Mouse (Mus musculus) hindbrain, embryonic 11.5 days (tissue): ENCODE measurements around the gene Scfd2. TPM values are rescaled to one million over a fixed set of nuclear protein-coding genes. Genes with fewer than 3 reads are reported as not detected.

Experiments
- ATAC-seq: fragments of 200-750 bp; cut with Nextera tagmentation; 2 replicates; pipeline ENCODE4 v1.8.0; 2017; ENCODE audit warnings: mild to moderate bottlenecking, moderate TSS enrichment, moderate library complexity; ENCODE audit not compliant: low FRiP score
- DNase-seq: peaks from one replicate; pipeline ENCODE4 v3.0.0-alpha.2; 2015; ENCODE audit warnings: low spot score
- H3K27ac ChIP-seq: fragments of 300-500 bp; sonication (generic); 2 replicates; pipeline ENCODE4 v1.5.1; 2014; ENCODE audit warnings: mild to moderate bottlenecking, low read depth, low read length
- H3K27me3 ChIP-seq: fragments of 300-500 bp; sonication (generic); 2 replicates; pipeline ENCODE4 v1.6.1; 2014; ENCODE audit warnings: mild to moderate bottlenecking, low read length, moderate library complexity, mixed read lengths; ENCODE audit not compliant: control insufficient read depth, insufficient read depth
- H3K36me3 ChIP-seq: fragments of 300-500 bp; sonication (generic); 2 replicates; pipeline ENCODE4 v1.6.1; 2014; ENCODE audit warnings: mild to moderate bottlenecking, low read length, moderate library complexity, mixed read lengths; ENCODE audit not compliant: control insufficient read depth, insufficient read depth
- H3K4me1 ChIP-seq: fragments of 300-500 bp; sonication (generic); replicated peaks from 2 replicates; pipeline ENCODE4 v1.6.1; 2014; ENCODE audit warnings: low read length, mixed read lengths; ENCODE audit not compliant: control insufficient read depth, insufficient read depth
- H3K4me2 ChIP-seq: fragments of 300-500 bp; sonication (generic); replicated peaks from 2 replicates; pipeline ENCODE4 v1.6.1; 2014; ENCODE audit warnings: mild to moderate bottlenecking, low read depth, low read length
- H3K4me3 ChIP-seq: fragments of 300-500 bp; sonication (generic); 2 replicates; pipeline ENCODE4 v1.5.1; 2014; ENCODE audit warnings: low read depth, low read length
- H3K9ac ChIP-seq: fragments of 300-500 bp; sonication (generic); 2 replicates; pipeline ENCODE4 v1.6.1; 2014; ENCODE audit warnings: low read depth, low read length
- H3K9me3 ChIP-seq: fragments of 300-500 bp; sonication (generic); 2 replicates; pipeline ENCODE4 v1.6.1; 2016; ENCODE audit warnings: low read length; ENCODE audit not compliant: control insufficient read depth
- WGBS: fragments of 180-500 bp; shearing (Covaris S2); extraction: QIAGEN DNeasy Blood & Tissue Kit; methylation state at CpG from one replicate; pipeline ENCODE4 v1.1.7; 2014; 5-methylcytosine and 5-hydroxymethylcytosine counted together
- polyA plus RNA-seq: library from polyadenylated mRNA; unstranded; fragments of >200 nt; fragmentation: Nextera tagmentation; extraction: Ambion mirVana; gene quantifications from 2 replicates; pipeline ENCODE4 v1.2.1, GENCODE M21; 2014

The Scfd2 gene
- polyA plus RNA-seq, 1 experiment from 2014 or later, result 17.2 TPM

DNA sequence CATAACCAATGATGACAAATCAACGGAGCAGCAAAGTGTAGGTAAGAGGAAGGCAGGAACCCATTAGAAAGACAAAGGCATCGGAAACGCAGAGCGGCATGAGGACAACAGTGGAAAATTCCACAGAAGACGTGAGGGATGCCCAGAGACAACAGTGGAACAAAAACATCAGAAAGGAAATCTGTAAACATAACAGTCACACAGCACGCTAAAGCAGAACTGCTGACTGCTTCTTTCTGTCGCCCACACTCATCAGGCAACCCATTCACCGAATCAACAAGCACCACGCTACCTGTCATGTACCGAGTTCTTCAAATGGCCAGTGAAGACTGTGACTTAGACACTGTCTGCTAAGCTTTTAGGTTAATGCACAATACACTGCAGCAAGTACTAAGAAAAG lies 55.0 kb downstream of the Scfd2 start:
- Histone ChIP-seq H3K4me1 (no peaks in the 10 kb centered on the region), H3K27ac (no peak overlapping the region), H3K27me3 (no peaks in the 10 kb centered on the region), H3K36me3 (no peaks in the 10 kb centered on the region), H3K9me3 (no peaks in the 10 kb centered on the region), H3K4me2 (no peak overlapping the region), H3K9ac (no peak overlapping the region), H3K4me3 (no peak overlapping the region)
- 81% methylated on average over 10 of the region's 10 CpGs for WGBS
- DNase-seq, result no peak
- ATAC-seq, result no peak

DNA sequence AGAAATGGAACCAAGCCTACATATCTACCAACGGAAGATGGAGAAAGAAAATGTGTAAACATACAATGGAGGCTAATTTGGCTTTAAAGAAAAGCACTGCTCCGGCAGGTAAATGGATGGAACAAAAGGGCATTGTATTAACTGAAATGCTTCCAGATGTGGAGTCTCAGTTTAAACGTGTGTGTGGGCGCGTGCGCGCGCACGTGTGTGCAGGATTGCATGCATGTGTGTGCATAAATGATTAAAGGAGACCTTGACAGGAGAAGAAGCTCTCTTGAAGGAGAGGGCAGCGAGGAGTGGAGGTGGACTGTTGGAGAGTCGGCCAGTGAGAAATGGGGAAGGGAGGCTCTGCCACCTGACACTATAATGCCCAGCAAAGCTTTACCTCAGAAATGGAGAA lies 58.4 kb downstream of the Scfd2 start:
- ATAC-seq (no peak), DNase-seq (no peak)
- Histone ChIP-seq H3K27me3 (no peaks in the 10 kb centered on the region), H3K4me2 (no peak overlapping the region), H3K4me1 (no peaks in the 10 kb centered on the region), H3K36me3 (no peaks in the 10 kb centered on the region), H3K4me3 (no peak overlapping the region), H3K27ac (no peak overlapping the region), H3K9me3 (no peaks in the 10 kb centered on the region), H3K9ac (no peak overlapping the region)
- 82% methylated on average over 11 of the region's 11 CpGs for WGBS

DNA sequence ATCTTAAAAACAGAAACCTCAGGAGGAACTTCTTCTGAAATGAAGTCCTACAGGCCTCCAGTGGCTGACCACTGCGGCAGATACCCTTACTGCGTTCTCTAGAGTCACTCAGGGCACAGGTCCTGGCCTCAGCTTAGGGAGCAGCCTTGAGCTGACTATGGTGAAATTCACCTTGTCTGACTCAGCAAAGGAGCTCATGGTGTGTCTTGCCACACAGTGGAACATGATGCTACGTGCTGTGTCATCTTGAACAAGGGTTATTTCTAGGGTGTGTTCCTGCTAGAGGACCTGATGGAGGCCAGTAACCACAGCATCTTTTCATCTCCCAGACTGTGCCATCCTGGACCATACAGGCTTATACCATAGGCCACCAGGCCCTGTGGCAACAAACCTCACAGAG lies 60.7 kb downstream of the Scfd2 start:
- Histone ChIP-seq H3K36me3 (no peaks in the 10 kb centered on the region), H3K4me1 (no peaks in the 10 kb centered on the region), H3K27me3 (no peaks in the 10 kb centered on the region), H3K9ac (no peak overlapping the region), H3K4me3 (no peak overlapping the region), H3K9me3 (no peaks in the 10 kb centered on the region), H3K27ac (no peak overlapping the region), H3K4me2 (no peak overlapping the region)
- DNase-seq (no peak), ATAC-seq (no peak)
- 88% methylated on average over 3 of the region's 3 CpGs for WGBS

DNA sequence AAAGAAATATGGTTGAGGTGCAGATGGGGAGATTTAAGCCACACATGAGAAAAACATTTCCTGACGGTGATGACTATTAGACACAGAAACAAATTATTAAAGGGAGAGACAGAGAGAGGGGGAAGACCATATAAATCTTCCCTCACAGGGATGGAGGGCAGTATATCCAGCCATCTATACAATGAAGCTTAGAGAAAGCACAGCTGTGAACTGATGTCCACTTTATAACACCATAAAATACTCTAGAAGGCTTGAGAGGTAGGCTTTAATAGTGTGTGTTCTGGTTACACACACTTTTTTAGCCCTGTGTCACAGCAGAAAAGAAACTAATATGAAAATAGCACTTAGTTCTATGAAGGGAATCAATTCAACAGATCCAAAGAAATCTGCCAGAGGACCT lies 61.9 kb downstream of the Scfd2 start:
- ATAC-seq, result no peak
- H3K4me1 ChIP-seq, result no peaks in the 10 kb centered on the region

DNA sequence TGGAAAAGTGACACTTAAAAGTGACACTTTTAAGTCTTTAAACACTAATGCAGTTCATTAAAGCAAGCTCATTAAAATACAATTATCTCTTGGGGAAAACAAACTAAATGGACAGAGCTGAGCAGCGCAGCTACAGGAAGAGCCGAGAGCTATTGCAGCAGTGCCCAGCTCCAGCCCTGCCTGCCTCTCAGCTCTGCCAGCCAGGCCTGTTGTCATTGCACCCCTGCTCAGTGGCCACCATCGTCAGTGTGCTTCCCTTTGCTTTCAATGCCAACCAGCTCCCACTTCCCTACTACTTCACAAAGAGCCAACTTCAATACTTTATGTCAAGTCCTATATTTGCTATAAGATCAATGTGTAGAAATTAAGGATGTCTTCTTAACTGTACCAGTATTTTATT lies 63.8 kb downstream of the Scfd2 start:
- no peaks in the 10 kb centered on the region for H3K27me3 ChIP-seq
- 86% methylated on average over 3 of the region's 3 CpGs for WGBS

More for the DNA sequence above, 61.9 kb downstream of the Scfd2 start:
- no peaks in the 10 kb centered on the region for H3K9me3 ChIP-seq
- WGBS, result 93% methylated on average over 1 of the region's 1 CpGs
- no peak overlapping the region for H3K9ac ChIP-seq
- H3K4me3 ChIP-seq, result no peak overlapping the region
- H3K27ac ChIP-seq, result no peak overlapping the region
- H3K27me3 ChIP-seq, result no peaks in the 10 kb centered on the region
- no peaks in the 10 kb centered on the region for H3K36me3 ChIP-seq
- no peak for DNase-seq
- H3K4me2 ChIP-seq, result no peak overlapping the region

DNA sequence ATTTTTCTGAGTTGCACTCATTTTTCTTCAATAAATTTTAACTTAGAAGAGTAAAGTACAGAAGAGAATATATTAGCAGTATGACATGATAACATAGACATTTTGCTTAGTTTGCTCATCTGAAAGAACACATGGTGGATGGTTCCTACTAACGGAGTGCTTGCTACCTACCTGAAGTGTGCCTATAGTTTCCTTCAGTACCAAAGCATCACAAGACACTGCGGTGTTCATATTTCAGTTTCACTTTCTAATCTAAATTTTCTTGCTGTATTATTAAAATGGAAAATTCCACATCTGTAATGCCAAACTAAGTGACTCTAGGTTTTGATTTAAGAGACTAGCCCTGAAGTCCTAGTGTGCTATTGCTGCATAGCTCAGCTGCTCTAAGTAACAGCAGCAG lies 74.8 kb downstream of the Scfd2 start:
- H3K4me1 ChIP-seq, result no peaks in the 10 kb centered on the region
- DNase-seq, result no peak

More for the DNA sequence above, 63.8 kb downstream of the Scfd2 start:
- H3K4me2 ChIP-seq, result no peak overlapping the region
- no peaks in the 10 kb centered on the region for H3K9me3 ChIP-seq
- no peaks in the 10 kb centered on the region for H3K36me3 ChIP-seq
- no peak for ATAC-seq
- H3K4me1 ChIP-seq, result no peaks in the 10 kb centered on the region
- H3K9ac ChIP-seq, result no peak overlapping the region
- no peak for DNase-seq
- H3K4me3 ChIP-seq, result no peak overlapping the region
- H3K27ac ChIP-seq, result no peak overlapping the region

DNA sequence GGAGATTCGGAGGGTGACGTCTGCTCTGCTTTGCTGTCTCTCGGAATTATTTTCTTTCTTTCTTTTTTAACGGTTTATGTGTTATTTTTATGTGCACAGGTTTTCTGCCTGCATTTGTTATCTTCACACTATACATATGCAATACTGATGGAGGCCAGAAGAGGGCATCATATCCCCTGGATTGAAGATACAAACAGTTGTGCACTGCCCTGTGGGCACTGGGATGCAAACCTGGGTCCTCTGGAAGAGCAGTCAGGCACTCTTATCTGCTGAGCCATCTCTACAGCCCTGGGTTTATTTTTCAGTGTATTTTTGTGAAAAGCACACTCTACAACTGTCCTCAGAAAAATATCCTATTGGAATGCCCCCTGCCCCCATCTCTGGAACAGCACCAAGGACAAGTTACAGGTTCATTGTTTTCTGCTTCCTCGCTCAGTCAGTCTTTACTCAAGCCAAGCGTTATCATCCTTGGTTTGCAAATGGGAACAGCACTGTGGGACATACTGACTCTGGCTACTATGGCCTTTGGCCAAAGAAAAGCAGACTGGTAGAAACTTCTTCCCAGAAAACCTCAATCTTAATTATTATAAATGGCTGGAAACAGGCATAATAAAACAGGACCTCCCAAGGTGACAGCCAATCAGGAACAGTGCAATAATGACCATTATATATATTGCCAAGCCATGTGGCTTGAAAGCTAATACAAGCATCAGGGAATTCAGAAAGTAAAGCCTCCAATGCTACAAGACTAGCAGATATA lies 75.9 kb downstream of the Scfd2 start:
- 91% methylated on average over 6 of the region's 6 CpGs for WGBS
- no peak for ATAC-seq

More for the DNA sequence above, 74.8 kb downstream of the Scfd2 start:
- Histone ChIP-seq H3K4me2 (no peak overlapping the region), H3K9me3 (no peaks in the 10 kb centered on the region), H3K4me3 (no peak overlapping the region), H3K27me3 (no peaks in the 10 kb centered on the region), H3K36me3 (no peaks in the 10 kb centered on the region), H3K27ac (no peak overlapping the region), H3K9ac (no peak overlapping the region)
- no peak for ATAC-seq
- 99% methylated on average over 2 of the region's 2 CpGs for WGBS

DNA sequence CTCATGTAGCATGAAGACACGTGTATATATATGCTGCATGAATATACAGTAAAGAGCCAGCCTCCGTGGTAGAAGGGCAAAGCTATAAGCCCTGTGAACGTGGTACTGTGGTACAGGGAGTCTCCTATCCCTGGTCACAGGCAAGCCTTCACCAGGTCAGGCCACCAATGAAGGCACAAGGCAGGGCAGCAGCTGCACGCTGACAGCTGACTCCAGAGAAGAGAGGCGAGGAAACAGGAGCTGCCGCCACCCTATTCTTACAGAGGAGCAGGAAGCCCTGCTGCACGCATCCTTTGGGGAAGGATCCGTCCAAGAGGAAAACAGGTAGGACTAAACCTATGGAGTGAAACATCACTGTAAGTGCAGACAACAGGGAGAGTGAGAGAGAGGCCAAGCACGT lies 76.5 kb downstream of the Scfd2 start:
- DNase-seq (no peak), ATAC-seq (no peak)
- H3K27ac ChIP-seq, result no peak overlapping the region
- no peak overlapping the region for H3K4me2 ChIP-seq
- H3K9me3 ChIP-seq, result no peaks in the 10 kb centered on the region
- no peaks in the 10 kb centered on the region for H3K27me3 ChIP-seq
- no peaks in the 10 kb centered on the region for H3K36me3 ChIP-seq
- no peak overlapping the region for H3K4me3 ChIP-seq
- no peak overlapping the region for H3K9ac ChIP-seq
- WGBS, result 84% methylated on average over 9 of the region's 9 CpGs
- H3K4me1 ChIP-seq, result peaks cover 2% of the 10 kb centered on the region; the same call in 1 of the 2 replicates

More for the DNA sequence above, 75.9 kb downstream of the Scfd2 start:
- H3K27me3 ChIP-seq, result no peaks in the 10 kb centered on the region
- H3K4me2 ChIP-seq, result no peak overlapping the region
- H3K4me1 ChIP-seq, result peaks cover 2% of the 10 kb centered on the region; the same call in 1 of the 2 replicates
- H3K9ac ChIP-seq, result no peak overlapping the region
- no peaks in the 10 kb centered on the region for H3K9me3 ChIP-seq
- H3K27ac ChIP-seq, result no peak overlapping the region
- no peak overlapping the region for H3K4me3 ChIP-seq
- DNase-seq, result no peak
- no peaks in the 10 kb centered on the region for H3K36me3 ChIP-seq

DNA sequence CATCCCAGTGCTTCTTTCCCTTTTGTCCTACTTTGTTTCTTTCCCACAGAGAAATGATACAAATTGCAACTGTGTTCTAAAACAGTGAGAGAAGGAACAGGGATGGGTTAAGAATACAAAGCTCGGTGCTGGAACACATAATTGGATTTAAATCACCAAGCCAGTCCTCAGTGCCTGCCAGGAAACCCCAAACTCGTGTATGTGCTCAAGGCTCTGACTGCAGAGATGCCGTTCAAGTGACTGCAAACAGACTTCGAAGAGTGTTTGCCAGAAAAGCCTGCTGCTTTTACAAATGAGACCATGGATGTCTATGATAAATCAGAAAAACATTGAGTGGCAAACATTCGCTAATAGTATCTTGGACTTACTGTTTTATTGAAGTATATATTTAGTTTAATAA lies 80.6 kb downstream of the Scfd2 start:
- DNase-seq (no peak), ATAC-seq (no peak)
- H3K4me1 ChIP-seq, result peaks cover 2% of the 10 kb centered on the region; the same call in 1 of the 2 replicates
- no peak overlapping the region for H3K4me2 ChIP-seq
- H3K9ac ChIP-seq, result no peak overlapping the region
- H3K4me3 ChIP-seq, result no peak overlapping the region
- no peaks in the 10 kb centered on the region for H3K27me3 ChIP-seq
- no peaks in the 10 kb centered on the region for H3K36me3 ChIP-seq
- 70% methylated on average over 5 of the region's 5 CpGs for WGBS
- H3K27ac ChIP-seq, result no peak overlapping the region
- H3K9me3 ChIP-seq, result no peaks in the 10 kb centered on the region
